Mouse (Mus musculus) midbrain, embryonic 12.5 days (tissue): ENCODE results near the gene Golph3l. TPM values are rescaled to one million over a fixed set of nuclear protein-coding genes. Genes with fewer than 3 reads are reported as not detected.

Experiments used
- ATAC-seq: fragments of 200-750 bp; cut with Nextera tagmentation; 2 replicates; pipeline ENCODE4 v1.8.0; 2017; ENCODE audit warnings: low read depth, moderate TSS enrichment, moderate library complexity; ENCODE audit not compliant: low FRiP score
- H3K27ac ChIP-seq: fragments of 300-500 bp; sonication (generic); replicated peaks from 2 replicates; pipeline ENCODE4 v1.5.1; 2016; ENCODE audit warnings: mild to moderate bottlenecking
- H3K27me3 ChIP-seq: fragments of 300-500 bp; sonication (generic); 2 replicates; pipeline ENCODE4 v1.6.1; 2016; ENCODE audit warnings: mild to moderate bottlenecking
- H3K36me3 ChIP-seq: fragments of 300-500 bp; sonication (generic); 2 replicates; pipeline ENCODE4 v1.6.1; 2016
- H3K4me1 ChIP-seq: fragments of 300-500 bp; sonication (generic); 2 replicates; pipeline ENCODE4 v1.6.1; 2016
- H3K4me2 ChIP-seq: fragments of 300-500 bp; sonication (generic); replicated peaks from 2 replicates; pipeline ENCODE4 v1.6.1; 2016; ENCODE audit warnings: mild to moderate bottlenecking, moderate library complexity
- H3K4me3 ChIP-seq: fragments of 300-500 bp; sonication (generic); 2 replicates; pipeline ENCODE4 v1.5.1; 2016; ENCODE audit warnings: mild to moderate bottlenecking
- H3K9ac ChIP-seq: fragments of 300-500 bp; sonication (generic); replicated peaks from 2 replicates; pipeline ENCODE4 v1.6.1; 2016; ENCODE audit warnings: mild to moderate bottlenecking, moderate library complexity
- H3K9me3 ChIP-seq: fragments of 300-500 bp; sonication (generic); 2 replicates; pipeline ENCODE4 v1.6.1; 2016; ENCODE audit warnings: mild to moderate bottlenecking
- WGBS: fragments of 180-500 bp; shearing (Covaris S2); methylation state at CpG from one replicate; pipeline ENCODE4 v1.1.7; 2016; 5-methylcytosine and 5-hydroxymethylcytosine counted together
- polyA plus RNA-seq: library from polyadenylated mRNA; unstranded; fragments of >200 nt; fragmentation: Nextera tagmentation; extraction: Ambion mirVana; gene quantifications from 2 replicates; pipeline ENCODE4 v1.2.1, GENCODE M21; 2016

Golph3l gene
- polyA plus RNA-seq, 1 experiment from 2014 or later: 37.8 TPM

- Histone ChIP-seq H3K27me3 (no peaks in the 10 kb centered on the region), H3K9ac (peak within 1 kb of the TSS; percentile 99), H3K4me3 (peak within 1 kb of the TSS; percentile 99), H3K4me1 (peaks cover 36% of the 10 kb centered on the region), H3K4me2 (peak within 1 kb of the TSS; percentile 91), H3K9me3 (no peaks in the 10 kb centered on the region), H3K27ac (peak within 1 kb of the TSS; percentile 98), H3K36me3 (peaks cover 26% of the 10 kb centered on the region)
- ATAC-seq: peak; percentile 96
- 0% methylated on average over 43 of the region's 43 CpGs for WGBS
These were observed 69.6 kb downstream of the Golph3l start, which contains the start of gene Mcl1 for GRCm38 (mm10) chr3:95658236-95658867. Mcl1 (plus strand) TSS chr3:95658788.

GRCm38 (mm10) chr3:95658868-95659712 is 70.4 kb downstream of the Golph3l start:
- Histone ChIP-seq H3K27me3 (no peaks in the 10 kb centered on the region), H3K4me1 (peaks cover 38% of the 10 kb centered on the region), H3K27ac (peak overlapping the region; percentile 98), H3K9ac (peak overlapping the region; percentile 99), H3K4me2 (peak overlapping the region; percentile 91), H3K9me3 (no peaks in the 10 kb centered on the region), H3K36me3 (peaks cover 33% of the 10 kb centered on the region), H3K4me3 (peak overlapping the region; percentile 99)
- ATAC-seq: peak; percentile 75
- under 1% methylated on average over 89 of the region's 113 CpGs for WGBS

GRCm38 (mm10) chr3:95659948-95660347 is 71.2 kb downstream of the Golph3l start:
- Histone ChIP-seq H3K9me3 (no peaks in the 10 kb centered on the region), H3K4me2 (peak overlapping the region; percentile 91), H3K4me3 (peak overlapping the region; percentile 99), H3K4me1 (peaks cover 38% of the 10 kb centered on the region), H3K27ac (peak overlapping the region; percentile 98), H3K9ac (peak overlapping the region; percentile 99), H3K36me3 (peaks cover 41% of the 10 kb centered on the region), H3K27me3 (no peaks in the 10 kb centered on the region)
- no peak for ATAC-seq
- 2% methylated on average over 8 of the region's 8 CpGs for WGBS

GRCm38 (mm10) chr3:95660788-95661478 is 72.2 kb downstream of the Golph3l start:
- 73% methylated on average over 2 of the region's 2 CpGs for WGBS
- no peak for ATAC-seq
- H3K36me3 ChIP-seq: peaks cover 48% of the 10 kb centered on the region
- H3K9me3 ChIP-seq: no peaks in the 10 kb centered on the region
- no peaks in the 10 kb centered on the region for H3K27me3 ChIP-seq
- peak overlapping the region; percentile 91 for H3K4me2 ChIP-seq
- no peak overlapping the region for H3K27ac ChIP-seq
- peak overlapping the region; percentile 99 for H3K4me3 ChIP-seq
- peak overlapping the region; percentile 99 for H3K9ac ChIP-seq
- peaks cover 41% of the 10 kb centered on the region for H3K4me1 ChIP-seq

- Histone ChIP-seq H3K27me3 (no peaks in the 10 kb centered on the region), H3K4me2 (peak overlapping the region; percentile 33), H3K4me3 (no peak overlapping the region), H3K4me1 (peaks cover 44% of the 10 kb centered on the region), H3K9ac (no peak overlapping the region), H3K36me3 (peaks cover 55% of the 10 kb centered on the region), H3K9me3 (no peaks in the 10 kb centered on the region), H3K27ac (no peak overlapping the region)
- ATAC-seq: no peak
- 66% methylated on average over 7 of the region's 7 CpGs for WGBS
These were observed 73.4 kb downstream of the Golph3l start for GRCm38 (mm10) chr3:95661945-95662715.

- H3K4me1 ChIP-seq: peaks cover 52% of the 10 kb centered on the region
- 88% methylated on average over 7 of the region's 7 CpGs for WGBS
- ATAC-seq: no peak
- H3K36me3 ChIP-seq: peaks cover 55% of the 10 kb centered on the region
- no peak overlapping the region for H3K9ac ChIP-seq
- no peak overlapping the region for H3K4me3 ChIP-seq
- no peak overlapping the region for H3K27ac ChIP-seq
- no peaks in the 10 kb centered on the region for H3K9me3 ChIP-seq
- no peaks in the 10 kb centered on the region for H3K27me3 ChIP-seq
- H3K4me2 ChIP-seq: peak overlapping the region; percentile 33
These were observed 74.2 kb downstream of the Golph3l start for GRCm38 (mm10) chr3:95662724-95663449.

- no peaks in the 10 kb centered on the region for H3K27me3 ChIP-seq
- no peak overlapping the region for H3K9ac ChIP-seq
- no peak overlapping the region for H3K4me2 ChIP-seq
- WGBS: 90% methylated on average over 2 of the region's 2 CpGs
- H3K36me3 ChIP-seq: peaks cover 56% of the 10 kb centered on the region
- no peaks in the 10 kb centered on the region for H3K9me3 ChIP-seq
- no peak overlapping the region for H3K27ac ChIP-seq
- no peak overlapping the region for H3K4me3 ChIP-seq
- ATAC-seq: no peak
- peaks cover 56% of the 10 kb centered on the region for H3K4me1 ChIP-seq
These were observed 74.8 kb downstream of the Golph3l start for GRCm38 (mm10) chr3:95663486-95663885.

GRCm38 (mm10) chr3:95663969-95664608 is 75.4 kb downstream of the Golph3l start:
- ATAC-seq: no peak
- Histone ChIP-seq H3K27ac (no peak overlapping the region), H3K4me3 (no peak overlapping the region), H3K36me3 (peaks cover 62% of the 10 kb centered on the region), H3K4me2 (no peak overlapping the region), H3K9me3 (no peaks in the 10 kb centered on the region), H3K4me1 (peaks cover 58% of the 10 kb centered on the region), H3K27me3 (no peaks in the 10 kb centered on the region), H3K9ac (no peak overlapping the region)
- 92% methylated on average over 3 of the region's 3 CpGs for WGBS

- Histone ChIP-seq H3K4me3 (no peak overlapping the region), H3K36me3 (peaks cover 68% of the 10 kb centered on the region), H3K27me3 (no peaks in the 10 kb centered on the region), H3K4me2 (no peak overlapping the region), H3K9me3 (no peaks in the 10 kb centered on the region), H3K9ac (no peak overlapping the region), H3K4me1 (peaks cover 58% of the 10 kb centered on the region), H3K27ac (no peak overlapping the region)
- 89% methylated on average over 4 of the region's 4 CpGs for WGBS
- no peak for ATAC-seq
These were observed 76.2 kb downstream of the Golph3l start for GRCm38 (mm10) chr3:95664940-95665352.

GRCm38 (mm10) chr3:95666124-95666844 is 77.5 kb downstream of the Golph3l start:
- H3K4me1 ChIP-seq: peaks cover 45% of the 10 kb centered on the region
- ATAC-seq: no peak
- H3K27me3 ChIP-seq: no peaks in the 10 kb centered on the region
- no peak overlapping the region for H3K4me3 ChIP-seq
- no peak overlapping the region for H3K27ac ChIP-seq
- 70% methylated on average over 6 of the region's 6 CpGs for WGBS
- H3K9ac ChIP-seq: no peak overlapping the region
- peaks cover 59% of the 10 kb centered on the region for H3K36me3 ChIP-seq
- no peak overlapping the region for H3K4me2 ChIP-seq
- H3K9me3 ChIP-seq: no peaks in the 10 kb centered on the region
